Mouse (Mus musculus): Measurements from ENCODE around the gene Cyp4x1.

- TF ChIP-seq CTCF (IDR thresholded peaks at IDR 0.05; ENCODE audit: control insufficient read depth, insufficient read depth, insufficient replicate concordance, low read depth, low read length) (no peak), POLR2A (IDR thresholded peaks at IDR 0.05; ENCODE audit: control insufficient read depth, low read depth, low read length) (no peak)
Measured at GRCm38 (mm10) chr4:115083031-115083430, 51.0 kb downstream of the Cyp4x1 start.
